Mouse (Mus musculus) megakaryocyte, embryonic 14.5 days (primary cell): ENCODE results near the gene Nup133.

ENCODE experiments used
- FLI1 ChIP-seq: IDR thresholded peaks from 2 replicates; pipeline ENCODE4 v1.6.1; 2012; ENCODE audit warnings: low read length, inconsistent platforms, mixed read lengths
- GATA1 ChIP-seq: IDR thresholded peaks from 3 replicates; pipeline ENCODE4 v1.6.1; 2012; ENCODE audit warnings: mixed read lengths, low read length, inconsistent platforms, borderline replicate concordance

- TF ChIP-seq GATA1, result no peak
- no peak for TF ChIP-seq FLI1
These were observed 82.1 kb downstream of the Nup133 start for GRCm38 (mm10) chr8:123866971-123867370.
